Mouse (Mus musculus): ENCODE data around the gene Olfr536.
"Not testable (repeated sequence)": the region's sequence is repeated elsewhere in the genome, so short reads cannot be mapped to it uniquely, and the experiment has no call there.

Olfr536 gene

DNA sequence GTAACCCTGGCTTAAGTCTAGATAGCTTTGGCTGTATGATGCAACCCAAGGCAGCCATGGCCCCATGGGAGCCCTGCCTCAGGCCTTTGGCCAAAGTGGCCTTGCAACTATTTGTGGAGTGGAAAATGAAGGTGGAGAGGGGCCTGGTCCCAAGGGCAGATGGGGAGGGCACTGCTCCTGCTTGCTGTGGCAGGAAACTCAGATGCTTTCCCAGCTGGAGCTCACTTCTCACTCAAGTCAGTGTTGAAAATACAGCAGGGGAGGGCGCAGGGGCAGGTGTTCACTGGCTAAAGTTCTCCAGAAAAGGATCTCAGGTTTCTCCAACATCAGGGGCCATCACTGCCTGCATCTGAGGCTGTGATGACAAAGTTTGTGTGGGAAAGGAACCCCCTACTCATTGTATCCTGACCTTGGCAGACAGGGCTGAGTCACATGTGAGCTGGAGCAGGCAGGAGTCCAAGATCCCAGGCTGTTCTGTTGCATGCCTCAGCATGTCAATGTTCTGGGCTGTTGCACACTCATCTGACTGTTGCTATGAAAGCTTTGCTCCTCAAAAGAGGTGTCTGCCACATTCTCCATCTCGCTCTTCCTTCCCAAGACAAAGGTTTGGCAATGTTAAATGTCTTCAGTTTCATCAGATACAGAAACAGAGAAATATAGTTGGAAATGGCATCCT, at the start of gene Olfr536:
TSS of gene Olfr536 (minus strand) at position 51 of the 676 bp plus-strand sequence.
- not testable (repeated sequence) for DNase-seq (ENCODE audit: low spot score)

DNA sequence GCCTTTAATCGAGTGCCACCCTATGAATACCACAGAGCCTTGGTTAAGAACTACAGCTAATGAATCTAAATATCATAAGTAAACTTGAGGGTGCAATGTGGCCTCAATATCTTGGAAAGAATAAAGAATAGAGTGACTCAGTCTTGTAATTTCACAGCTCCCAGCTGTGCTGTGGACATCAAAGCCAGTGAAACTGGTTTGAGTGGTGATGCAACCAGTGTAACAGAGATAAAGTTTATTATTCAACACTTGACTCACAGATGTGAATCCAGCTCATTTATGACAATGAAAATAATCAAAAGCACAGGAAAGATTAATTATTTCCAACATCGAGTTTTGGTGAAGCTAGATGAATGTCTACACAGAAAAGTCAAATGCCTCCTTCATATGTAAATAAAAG, 32.5 kb upstream of the Olfr536 start:
- no peak for DNase-seq (ENCODE audit: low spot score)

DNA sequence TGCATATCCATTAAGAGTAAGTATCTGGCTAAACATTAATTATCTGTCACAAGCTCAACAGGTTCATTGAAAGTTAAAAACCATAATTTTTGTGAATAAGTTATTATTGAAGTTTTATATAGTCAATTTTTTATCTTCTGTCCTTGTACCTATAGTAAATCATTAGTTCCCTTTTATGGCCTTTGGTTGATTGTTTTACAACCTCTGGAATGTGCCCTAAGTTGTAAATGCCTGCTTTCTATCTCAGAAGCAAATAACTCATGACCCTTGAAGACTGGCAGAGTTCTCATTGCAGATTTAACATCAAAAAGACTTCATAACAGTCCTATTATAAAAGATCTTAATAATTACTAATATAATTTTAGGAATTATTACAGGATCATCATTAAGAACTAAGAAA, 12.5 kb downstream of the Olfr536 start:
- DNase-seq (ENCODE audit: low spot score) = no peak

DNA sequence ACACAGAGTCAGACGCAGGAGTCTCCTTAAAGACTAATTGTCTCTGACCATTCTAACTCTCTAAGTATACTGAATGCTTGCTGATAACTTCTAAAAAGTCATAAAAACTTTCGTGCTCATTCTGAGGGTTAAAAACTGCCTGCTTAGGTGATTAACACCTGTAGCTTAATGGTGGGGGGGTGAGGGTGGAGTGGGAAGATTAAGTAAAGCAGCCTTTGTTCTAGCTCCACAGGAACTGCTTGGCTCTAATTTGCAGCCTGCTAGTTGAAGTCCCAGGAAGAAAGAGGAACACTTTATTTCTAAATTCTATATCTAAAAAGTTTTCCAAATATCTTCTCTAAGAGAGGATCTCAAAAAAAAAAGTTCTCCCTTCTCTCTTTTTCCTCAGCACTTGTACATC, 13.0 kb downstream of the Olfr536 start:
- DNase-seq (ENCODE audit: low spot score) = no peak

DNA sequence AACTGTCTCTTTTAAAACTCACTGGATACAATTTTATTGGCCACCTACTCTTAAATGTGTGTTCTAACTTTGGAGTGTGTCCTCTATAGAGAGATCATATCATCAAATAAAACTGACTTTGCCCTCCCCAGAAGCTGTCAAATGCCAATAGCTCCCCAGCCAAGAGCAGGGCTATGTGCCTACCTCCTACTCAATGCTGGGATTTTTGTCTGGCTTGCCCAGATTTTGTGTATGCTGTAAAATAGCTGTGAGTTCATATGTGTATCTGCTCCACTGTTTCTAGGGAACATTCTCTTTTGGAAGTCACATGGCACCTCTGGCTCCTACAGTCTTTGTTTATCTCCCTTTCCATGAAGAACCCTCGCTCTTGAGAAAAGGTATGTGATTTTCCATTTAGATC, 18.2 kb downstream of the Olfr536 start:
- DNase-seq (ENCODE audit: low spot score) = no peak

DNA sequence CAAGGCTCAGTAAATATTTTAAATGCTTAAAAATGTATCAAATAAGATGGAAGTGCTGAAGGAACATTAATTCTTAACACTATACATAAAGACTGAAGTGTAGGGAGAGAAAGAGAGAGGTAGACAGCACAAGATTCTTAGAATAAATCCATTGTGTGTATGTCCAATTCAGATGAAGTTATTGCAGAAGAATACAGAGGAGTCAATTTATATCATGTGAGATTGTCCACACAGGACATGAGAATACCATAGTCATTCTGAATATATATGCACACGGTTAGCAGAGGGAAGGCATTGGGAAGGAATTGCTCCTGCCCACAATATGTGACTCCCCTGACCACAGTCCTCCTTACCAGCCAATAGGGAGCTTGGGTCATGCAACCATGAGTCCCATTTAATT, 23.3 kb downstream of the Olfr536 start, which contains the start of gene Olfr535:
TSS of gene Olfr535 (plus strand) at position 301 of the 400 bp plus-strand sequence.
- DNase-seq (ENCODE audit: low spot score) = no peak

DNA sequence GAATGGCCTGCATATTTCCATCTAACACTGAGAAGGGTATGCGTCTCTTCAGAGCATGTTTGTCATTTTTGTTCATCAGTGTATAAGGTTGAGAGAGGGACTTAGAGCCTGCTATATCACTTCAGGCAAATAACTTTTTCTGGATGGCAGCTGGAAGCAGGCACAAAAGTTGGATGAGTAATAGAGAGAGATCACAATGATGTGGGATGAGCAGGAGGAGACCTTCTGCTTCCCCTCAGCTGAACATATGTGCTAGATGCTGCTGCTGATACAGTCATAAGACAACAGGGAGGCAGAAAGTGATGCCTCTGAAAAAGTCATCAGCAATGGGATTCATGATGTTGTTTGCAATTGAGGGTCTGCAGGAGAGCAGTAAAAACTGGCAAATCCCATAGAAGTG, 28.5 kb downstream of the Olfr536 start:
- DNase-seq (ENCODE audit: low spot score) = no peak

DNA sequence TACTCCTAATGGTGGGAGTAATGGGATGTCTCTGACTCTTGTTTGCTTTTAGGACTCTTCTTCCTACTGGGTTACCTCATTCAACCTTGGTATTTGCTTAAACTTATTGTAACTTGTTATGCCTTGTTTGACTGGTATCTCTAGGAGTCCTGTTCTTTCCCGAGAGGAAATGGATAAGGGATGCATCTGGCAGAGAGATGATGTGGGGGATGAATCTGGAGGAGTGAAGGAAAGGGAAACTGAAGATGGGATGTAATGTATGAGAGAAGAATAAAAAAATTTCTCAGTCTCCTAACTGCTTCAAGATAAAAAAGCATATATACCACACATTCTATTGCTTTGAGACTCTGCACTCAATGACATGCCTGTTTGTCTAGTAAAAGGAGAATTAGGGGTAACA, 29.3 kb downstream of the Olfr536 start:
- no peak for DNase-seq (ENCODE audit: low spot score)

DNA sequence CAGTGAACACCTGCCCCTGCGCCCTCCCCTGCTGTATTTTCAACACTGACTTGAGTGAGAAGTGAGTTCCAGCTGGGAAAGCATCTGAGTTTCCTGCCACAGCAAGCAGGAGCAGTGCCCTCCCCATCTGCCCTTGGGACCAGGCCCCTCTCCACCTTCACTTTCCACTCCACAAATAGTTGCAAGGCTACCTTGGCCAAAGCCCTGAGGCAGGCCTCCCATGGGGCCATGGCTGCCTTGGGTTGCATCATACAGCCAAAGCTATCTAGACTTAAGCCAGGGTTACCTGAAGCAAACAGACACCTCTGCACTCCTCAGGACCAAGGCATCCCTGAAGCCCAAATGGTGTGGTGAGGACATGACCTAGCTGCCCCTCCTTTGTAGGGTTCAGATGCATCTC, 44.1 kb downstream of the Olfr536 start, which contains the start of gene Olfr533:
TSS of gene Olfr533 (plus strand) at position 301 of the 400 bp plus-strand sequence.
- not testable (repeated sequence) for DNase-seq (ENCODE audit: low spot score)
